Mouse (Mus musculus) cerebellum, postnatal 14 days (tissue): ENCODE data around the gene Alg6.
A peak's percentile ranks its signal among the peaks of the same experiment; 100 is the strongest.

ENCODE experiments used
- DNase-seq, 2 experiments: peaks; one replicate each; pipeline ENCODE4 v3.0.0; 2021; ENCODE audit warnings: mixed read lengths in 2 of 2

Alg6 gene

GRCm38 (mm10) chr4:99714904-99715782 is at the start of gene Alg6:
TSS of gene Alg6 (plus strand) at chr4:99715664.
- peak; percentile 98 to 99 for DNase-seq

GRCm38 (mm10) chr4:99670203-99670851 is 45.1 kb upstream of the Alg6 start:
- no peak for DNase-seq

- no peak for DNase-seq
These were observed 40.3 kb upstream of the Alg6 start for GRCm38 (mm10) chr4:99675191-99675590.

- DNase-seq = no peak
These were observed 31.5 kb upstream of the Alg6 start for GRCm38 (mm10) chr4:99683941-99684340.

GRCm38 (mm10) chr4:99686308-99686707 is 29.2 kb upstream of the Alg6 start:
- DNase-seq = no peak

GRCm38 (mm10) chr4:99712583-99713183 is 2.8 kb upstream of the Alg6 start:
- peak; percentile 83 to 88 for DNase-seq

- DNase-seq = no peak
These were observed 1.5 kb upstream of the Alg6 start for GRCm38 (mm10) chr4:99713971-99714370.

- no peak for DNase-seq
These were observed 436 bp downstream of the Alg6 start for GRCm38 (mm10) chr4:99715783-99716416.

GRCm38 (mm10) chr4:99717905-99718304 is 2.4 kb downstream of the Alg6 start:
- no peak for DNase-seq

GRCm38 (mm10) chr4:99724331-99724730 is 8.9 kb downstream of the Alg6 start:
- no peak for DNase-seq

GRCm38 (mm10) chr4:99725914-99726451 is 10.5 kb downstream of the Alg6 start:
- no peak for DNase-seq

GRCm38 (mm10) chr4:99739836-99740235 is 24.4 kb downstream of the Alg6 start:
- DNase-seq = no peak

GRCm38 (mm10) chr4:99752426-99752825 is 37.0 kb downstream of the Alg6 start:
- DNase-seq = no peak

GRCm38 (mm10) chr4:99766303-99766702 is 50.8 kb downstream of the Alg6 start:
- no peak for DNase-seq

GRCm38 (mm10) chr4:99766753-99767152 is 51.3 kb downstream of the Alg6 start:
- DNase-seq = peak; percentile 36 to 38

- DNase-seq = no peak
These were observed 55.1 kb downstream of the Alg6 start for GRCm38 (mm10) chr4:99770555-99770954.

GRCm38 (mm10) chr4:99773041-99773440 is 57.6 kb downstream of the Alg6 start:
- DNase-seq = no peak

- DNase-seq = no peak
These were observed 76.9 kb downstream of the Alg6 start for GRCm38 (mm10) chr4:99792365-99792764.
